Mouse (Mus musculus): ENCODE results near the gene Lrrc63. TPM values are rescaled to one million over a fixed set of nuclear protein-coding genes. Genes with fewer than 3 reads are reported as not detected.

Lrrc63 gene
- polyA plus RNA-seq, 1 experiment, result not detected

DNA sequence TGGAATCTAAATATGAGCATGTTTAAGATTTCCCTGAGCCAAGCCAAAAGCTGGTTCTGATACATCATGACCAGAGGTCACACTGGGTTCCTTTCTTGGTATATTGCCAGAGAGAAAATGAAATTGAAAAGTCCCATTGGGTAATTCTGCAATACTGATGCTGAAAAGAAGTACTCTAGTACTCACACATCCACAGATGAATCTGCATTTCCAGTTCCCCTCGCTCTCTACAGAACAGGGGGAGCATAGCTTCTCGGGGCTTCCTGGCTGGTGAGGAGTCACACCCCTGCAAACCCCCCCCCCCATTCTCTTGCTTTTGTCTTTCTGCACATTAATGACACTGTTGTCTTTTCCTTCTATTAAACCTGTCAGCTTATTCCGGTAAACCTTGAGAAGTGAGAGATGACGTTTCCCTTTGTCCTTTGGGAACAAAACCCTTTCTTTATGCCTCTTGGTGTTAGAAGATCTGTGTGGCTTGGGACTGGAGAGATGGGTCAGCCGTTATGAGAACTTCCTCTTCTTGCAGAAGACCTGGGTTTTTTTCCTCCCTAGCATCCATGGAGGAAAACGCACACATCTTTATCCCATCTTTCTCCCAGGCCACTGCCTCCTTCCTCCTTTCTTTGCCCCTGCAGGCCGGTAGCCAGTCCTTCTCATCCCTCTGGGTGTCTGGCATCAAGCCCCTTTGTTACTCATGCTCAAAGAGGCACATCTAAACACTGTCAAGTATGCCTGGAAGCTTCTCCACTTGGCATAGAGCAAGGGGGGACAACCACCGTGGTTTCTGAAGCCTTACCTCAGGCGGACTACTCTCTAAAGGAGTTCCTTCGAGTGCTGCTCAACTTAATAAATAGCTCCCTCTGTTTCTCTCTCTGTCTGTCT, 55.1 kb downstream of the Lrrc63 start:
- H3K27ac ChIP-seq (ENCODE audit: insufficient read depth, low read depth, low read length), result no peak overlapping the region
- no peaks in the 10 kb centered on the region for H3K4me1 ChIP-seq (ENCODE audit: control insufficient read depth, insufficient read depth, insufficient read length, low read length)
- no peak for TF ChIP-seq POLR2A (IDR thresholded peaks at IDR 0.05; ENCODE audit: low read depth, low read length)
- TF ChIP-seq CTCF (IDR thresholded peaks at IDR 0.05; ENCODE audit: extremely low read depth, insufficient read length, insufficient replicate concordance, low read depth, low read length), result no peak
- H3K36me3 ChIP-seq (ENCODE audit: control insufficient read depth, insufficient read depth, low read length), result no peaks in the 10 kb centered on the region
- no peaks in the 10 kb centered on the region for H3K27me3 ChIP-seq (ENCODE audit: control insufficient read depth, insufficient read depth, low read length)
- no peak overlapping the region for H3K4me3 ChIP-seq (ENCODE audit: low read depth, low read length)
- WGBS, result 74% methylated on average over 10 of the region's 10 CpGs

DNA sequence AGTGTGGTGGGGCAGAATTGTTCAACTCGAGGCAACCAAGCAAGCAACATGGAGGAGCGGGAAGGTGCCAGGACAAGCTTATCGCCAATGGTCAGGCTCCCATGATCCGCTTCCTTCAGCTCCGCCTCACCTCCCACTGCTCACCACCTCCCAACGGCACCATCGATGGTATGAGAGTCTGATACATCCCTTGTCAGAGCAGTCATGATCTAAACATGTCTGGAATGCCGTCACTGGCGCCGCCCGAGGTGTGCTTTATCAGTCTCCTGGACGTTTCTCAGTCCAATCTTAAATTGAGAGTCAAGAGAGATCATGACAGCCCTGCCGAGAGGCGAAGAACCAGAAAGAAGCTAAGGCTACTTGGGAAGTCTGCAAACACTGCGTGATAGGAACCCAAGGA, 59.6 kb downstream of the Lrrc63 start:
- no peaks in the 10 kb centered on the region for H3K27me3 ChIP-seq (ENCODE audit: control insufficient read depth, insufficient read depth, low read length)
- no peaks in the 10 kb centered on the region for H3K4me1 ChIP-seq (ENCODE audit: control insufficient read depth, insufficient read depth, insufficient read length, low read length)
- H3K4me3 ChIP-seq (ENCODE audit: low read depth, low read length), result no peak overlapping the region
- H3K36me3 ChIP-seq (ENCODE audit: control insufficient read depth, insufficient read depth, low read length), result no peaks in the 10 kb centered on the region
- TF ChIP-seq CTCF (IDR thresholded peaks at IDR 0.05; ENCODE audit: extremely low read depth, insufficient read length, insufficient replicate concordance, low read depth, low read length) (no peak), POLR2A (IDR thresholded peaks at IDR 0.05; ENCODE audit: low read depth, low read length) (no peak)
- no peak overlapping the region for H3K27ac ChIP-seq (ENCODE audit: insufficient read depth, low read depth, low read length)
- 83% methylated on average over 15 of the region's 15 CpGs for WGBS

DNA sequence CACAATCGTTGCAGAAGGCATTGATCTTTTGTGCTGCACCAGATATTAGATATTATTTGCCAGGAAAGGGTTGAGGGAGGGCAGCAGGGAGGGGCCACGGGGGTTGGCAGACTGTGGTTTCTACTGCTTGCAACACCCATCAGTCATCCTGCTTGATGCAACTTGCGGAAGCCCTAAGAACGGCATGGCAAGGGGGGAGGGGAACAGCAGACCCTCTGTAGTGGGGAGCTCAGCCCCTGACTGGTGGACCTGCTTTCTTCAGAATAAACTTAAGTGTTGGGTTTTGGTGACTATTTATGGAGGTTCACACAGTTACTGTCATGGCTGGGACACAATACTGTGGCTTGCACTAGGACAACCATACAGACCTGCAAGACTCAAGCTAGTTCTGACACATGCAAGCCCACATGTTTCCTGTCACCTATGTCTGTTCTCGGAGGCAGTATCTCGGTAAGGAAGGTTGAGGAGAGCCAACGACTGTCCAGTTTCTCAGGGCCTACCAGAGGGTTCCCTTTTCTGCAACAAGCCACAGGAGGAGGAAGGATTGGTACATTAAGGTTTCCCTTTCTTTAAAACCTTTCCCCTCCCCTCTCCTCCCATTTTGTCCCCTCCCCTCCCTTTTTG, 61.2 kb downstream of the Lrrc63 start:
- Histone ChIP-seq H3K36me3 (ENCODE audit: control insufficient read depth, insufficient read depth, low read length) (no peaks in the 10 kb centered on the region), H3K4me3 (ENCODE audit: low read depth, low read length) (no peak overlapping the region), H3K27me3 (ENCODE audit: control insufficient read depth, insufficient read depth, low read length) (no peaks in the 10 kb centered on the region), H3K4me1 (ENCODE audit: control insufficient read depth, insufficient read depth, insufficient read length, low read length) (no peaks in the 10 kb centered on the region), H3K27ac (ENCODE audit: insufficient read depth, low read depth, low read length) (no peak overlapping the region)
- TF ChIP-seq CTCF (IDR thresholded peaks at IDR 0.05; ENCODE audit: extremely low read depth, insufficient read length, insufficient replicate concordance, low read depth, low read length) (no peak), POLR2A (IDR thresholded peaks at IDR 0.05; ENCODE audit: low read depth, low read length) (no peak)
- WGBS, result 58% methylated on average over 7 of the region's 7 CpGs

DNA sequence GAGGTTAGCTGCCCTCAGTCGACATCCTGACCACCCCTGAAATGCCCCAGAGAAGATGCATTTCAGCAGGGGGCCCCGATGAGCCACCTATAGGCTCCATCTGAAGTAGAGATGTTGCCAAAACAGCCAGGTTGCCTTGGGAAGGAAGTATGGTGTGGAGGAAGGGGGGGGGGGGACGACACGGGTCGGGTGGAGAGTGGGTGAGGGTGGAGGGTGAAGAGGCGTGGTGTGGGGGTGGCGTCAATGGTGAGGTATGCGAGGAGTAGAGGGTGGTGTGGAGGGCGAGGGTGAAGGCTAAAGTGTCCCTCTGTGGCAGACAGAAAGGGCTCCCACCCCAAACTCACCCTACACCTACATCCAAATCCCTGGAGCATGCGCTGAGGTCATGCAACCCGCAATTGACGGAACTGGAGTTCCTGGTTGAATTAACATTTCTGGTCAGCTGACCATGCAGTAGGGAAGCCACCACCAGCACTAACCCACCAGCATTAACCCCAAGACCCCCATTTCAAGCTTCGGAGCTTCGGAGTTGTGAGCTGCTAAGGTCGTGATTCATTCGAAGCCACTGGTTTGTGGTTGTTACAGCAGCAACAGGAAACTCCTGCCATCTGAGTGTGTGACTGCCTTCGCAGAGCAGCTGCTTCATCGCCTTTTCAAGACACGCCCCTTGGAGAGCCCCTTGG, 62.1 kb downstream of the Lrrc63 start:
- Histone ChIP-seq H3K36me3 (ENCODE audit: control insufficient read depth, insufficient read depth, low read length) (no peaks in the 10 kb centered on the region), H3K4me1 (ENCODE audit: control insufficient read depth, insufficient read depth, insufficient read length, low read length) (no peaks in the 10 kb centered on the region), H3K4me3 (ENCODE audit: low read depth, low read length) (peak overlapping the region; percentile 21), H3K27me3 (ENCODE audit: control insufficient read depth, insufficient read depth, low read length) (no peaks in the 10 kb centered on the region), H3K27ac (ENCODE audit: insufficient read depth, low read depth, low read length) (no peak overlapping the region; the same call in 1 of the 2 replicates)
- TF ChIP-seq CTCF (IDR thresholded peaks at IDR 0.05; ENCODE audit: extremely low read depth, insufficient read length, insufficient replicate concordance, low read depth, low read length) (no peak), POLR2A (IDR thresholded peaks at IDR 0.05; ENCODE audit: low read depth, low read length) (no peak)
- WGBS, result 74% methylated on average over 19 of the region's 19 CpGs

DNA sequence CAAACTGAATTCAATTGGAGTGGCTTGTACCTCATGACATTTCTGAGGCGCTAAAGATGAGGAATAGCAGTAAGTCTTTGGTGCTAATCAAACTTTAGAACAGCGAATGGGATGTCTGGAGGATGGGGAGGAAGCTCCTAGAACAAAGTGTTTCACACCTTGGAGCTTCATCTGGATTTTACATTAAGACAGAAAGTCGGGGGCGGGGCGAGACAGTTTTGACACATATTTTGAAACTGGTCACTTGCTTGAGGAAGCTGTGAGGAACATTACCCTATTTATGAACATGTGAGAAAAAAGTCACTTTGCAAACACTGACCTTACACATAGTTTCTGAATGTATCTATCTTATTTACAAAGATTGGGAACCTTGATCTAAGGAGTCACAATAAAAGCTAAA, 65.5 kb downstream of the Lrrc63 start:
- H3K4me3 ChIP-seq (ENCODE audit: low read depth, low read length), result no peak overlapping the region
- TF ChIP-seq CTCF (IDR thresholded peaks at IDR 0.05; ENCODE audit: extremely low read depth, insufficient read length, insufficient replicate concordance, low read depth, low read length), result no peak
- no peak for TF ChIP-seq POLR2A (IDR thresholded peaks at IDR 0.05; ENCODE audit: low read depth, low read length)
- H3K36me3 ChIP-seq (ENCODE audit: control insufficient read depth, insufficient read depth, low read length), result no peaks in the 10 kb centered on the region
- WGBS, result 90% methylated on average over 5 of the region's 5 CpGs
- H3K4me1 ChIP-seq (ENCODE audit: control insufficient read depth, insufficient read depth, insufficient read length, low read length), result no peaks in the 10 kb centered on the region
- no peak overlapping the region for H3K27ac ChIP-seq (ENCODE audit: insufficient read depth, low read depth, low read length)
- no peaks in the 10 kb centered on the region for H3K27me3 ChIP-seq (ENCODE audit: control insufficient read depth, insufficient read depth, low read length)

DNA sequence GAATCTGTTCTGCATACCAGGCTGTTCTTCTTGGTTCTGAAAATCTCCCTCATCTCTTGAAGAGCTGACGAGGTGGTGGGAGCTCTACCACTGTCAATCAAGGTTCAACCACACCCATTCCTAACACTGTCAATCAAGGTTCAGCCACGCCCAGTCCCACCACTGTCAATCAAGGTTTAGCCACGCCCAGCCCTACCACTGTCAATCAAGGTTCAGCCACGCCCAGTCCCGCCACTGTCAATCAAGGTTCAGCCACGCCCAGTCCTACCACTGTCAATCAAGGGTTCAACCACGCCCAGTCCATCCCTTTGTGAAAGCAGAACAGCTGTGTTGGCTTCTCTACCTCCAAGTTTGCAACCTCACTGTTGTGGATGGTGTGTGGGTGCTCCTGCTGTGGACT, 66.2 kb downstream of the Lrrc63 start:
- H3K27me3 ChIP-seq (ENCODE audit: control insufficient read depth, insufficient read depth, low read length), result no peaks in the 10 kb centered on the region
- TF ChIP-seq POLR2A (IDR thresholded peaks at IDR 0.05; ENCODE audit: low read depth, low read length) (no peak), CTCF (IDR thresholded peaks at IDR 0.05; ENCODE audit: extremely low read depth, insufficient read length, insufficient replicate concordance, low read depth, low read length) (no peak)
- WGBS, result 66% methylated on average over 7 of the region's 7 CpGs
- no peaks in the 10 kb centered on the region for H3K4me1 ChIP-seq (ENCODE audit: control insufficient read depth, insufficient read depth, insufficient read length, low read length)
- H3K27ac ChIP-seq (ENCODE audit: insufficient read depth, low read depth, low read length), result no peak overlapping the region
- H3K36me3 ChIP-seq (ENCODE audit: control insufficient read depth, insufficient read depth, low read length), result no peaks in the 10 kb centered on the region
- no peak overlapping the region for H3K4me3 ChIP-seq (ENCODE audit: low read depth, low read length)

DNA sequence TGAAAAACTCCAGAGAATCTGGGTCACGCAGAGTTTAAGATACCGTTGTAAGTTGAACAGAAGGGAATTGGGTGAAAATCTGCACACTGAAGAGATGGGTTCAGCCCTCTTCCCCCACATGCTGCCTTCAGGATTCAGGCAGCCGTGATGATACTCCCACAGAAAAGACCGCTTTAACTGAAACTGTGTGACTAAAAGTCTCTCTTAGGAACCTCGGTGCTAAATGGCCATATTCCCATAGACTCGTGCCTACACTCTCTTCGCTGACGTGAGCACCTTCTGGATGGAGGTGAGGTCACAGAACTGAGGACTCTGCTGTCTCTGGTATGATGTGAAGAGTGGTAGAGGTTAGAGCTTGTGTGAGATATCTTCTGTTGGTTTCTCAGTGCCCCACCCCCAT, 66.7 kb downstream of the Lrrc63 start:
- no peaks in the 10 kb centered on the region for H3K36me3 ChIP-seq (ENCODE audit: control insufficient read depth, insufficient read depth, low read length)
- H3K27ac ChIP-seq (ENCODE audit: insufficient read depth, low read depth, low read length), result no peak overlapping the region
- WGBS, result 93% methylated on average over 8 of the region's 8 CpGs
- TF ChIP-seq CTCF (IDR thresholded peaks at IDR 0.05; ENCODE audit: extremely low read depth, insufficient read length, insufficient replicate concordance, low read depth, low read length) (no peak), POLR2A (IDR thresholded peaks at IDR 0.05; ENCODE audit: low read depth, low read length) (no peak)
- no peaks in the 10 kb centered on the region for H3K4me1 ChIP-seq (ENCODE audit: control insufficient read depth, insufficient read depth, insufficient read length, low read length)
- no peaks in the 10 kb centered on the region for H3K27me3 ChIP-seq (ENCODE audit: control insufficient read depth, insufficient read depth, low read length)
- no peak overlapping the region for H3K4me3 ChIP-seq (ENCODE audit: low read depth, low read length)
